Mouse (Mus musculus): Measurements from ENCODE around the gene 1810009A15Rik.
"Not testable (repeated sequence)": the region's sequence is repeated elsewhere in the genome, so short reads cannot be mapped to it uniquely, and the experiment has no call there.

1810009A15Rik gene

GRCm38 (mm10) chr19:8888511-8889385 is at the start of gene 1810009A15Rik, which contains the start of gene Gm49416:
1810009A15Rik (plus strand) TSS chr19:8888853.
Gm49416 (plus strand) TSS chr19:8888926.
- peak; percentile 86 to 95 for DNase-seq (ENCODE audit: low spot score in 2 of 2)

- no peak for DNase-seq (ENCODE audit: low spot score in 2 of 2)
These were observed 49.3 kb upstream of the 1810009A15Rik start, which contains the start of gene Gng3 for GRCm38 (mm10) chr19:8839103-8839907. Gng3 (minus strand) TSS chr19:8839194.

- DNase-seq (ENCODE audit: low spot score in 2 of 2), result peak; percentile 65 to 84
These were observed 48.5 kb upstream of the 1810009A15Rik start for GRCm38 (mm10) chr19:8839908-8840791.

GRCm38 (mm10) chr19:8841012-8841411 is 47.6 kb upstream of the 1810009A15Rik start:
- DNase-seq (ENCODE audit: low spot score in 2 of 2), result no peak

GRCm38 (mm10) chr19:8842961-8843360 is 45.7 kb upstream of the 1810009A15Rik start:
- peak in 1 of 2 experiments; percentile 43 for DNase-seq (ENCODE audit: low spot score in 2 of 2)

GRCm38 (mm10) chr19:8844371-8845129 is 44.1 kb upstream of the 1810009A15Rik start:
- peak; percentile 68 to 78 for DNase-seq (ENCODE audit: low spot score in 2 of 2)

GRCm38 (mm10) chr19:8848356-8848755 is 40.3 kb upstream of the 1810009A15Rik start:
- DNase-seq (ENCODE audit: low spot score in 2 of 2), result no peak

GRCm38 (mm10) chr19:8850402-8850901 is 38.2 kb upstream of the 1810009A15Rik start, which contains the start of gene Lrrn4cl:
Lrrn4cl (plus strand) TSS chr19:8850768.
- DNase-seq (ENCODE audit: low spot score in 2 of 2), result peak; percentile 25 to 64

- no peak for DNase-seq (ENCODE audit: low spot score in 2 of 2)
These were observed 37.0 kb upstream of the 1810009A15Rik start for GRCm38 (mm10) chr19:8851639-8852038.

GRCm38 (mm10) chr19:8852236-8852928 is 36.3 kb upstream of the 1810009A15Rik start:
- peak in 1 of 2 experiments; percentile 39 for DNase-seq (ENCODE audit: low spot score in 2 of 2)

- DNase-seq (ENCODE audit: low spot score in 2 of 2), result no peak
These were observed 35.5 kb upstream of the 1810009A15Rik start for GRCm38 (mm10) chr19:8853117-8853516.

- peak in 1 of 2 experiments; percentile 42 for DNase-seq (ENCODE audit: low spot score in 2 of 2)
These were observed 31.0 kb upstream of the 1810009A15Rik start for GRCm38 (mm10) chr19:8857689-8858088.

- no peak for DNase-seq (ENCODE audit: low spot score in 2 of 2)
These were observed 29.6 kb upstream of the 1810009A15Rik start for GRCm38 (mm10) chr19:8859018-8859417.

- DNase-seq (ENCODE audit: low spot score in 2 of 2), result no peak
These were observed 24.4 kb upstream of the 1810009A15Rik start for GRCm38 (mm10) chr19:8864265-8864664.

GRCm38 (mm10) chr19:8870381-8870780 is 18.3 kb upstream of the 1810009A15Rik start:
- not testable (repeated sequence) for DNase-seq (ENCODE audit: low spot score in 2 of 2)

- DNase-seq (ENCODE audit: low spot score in 2 of 2), result no peak
These were observed 17.8 kb upstream of the 1810009A15Rik start for GRCm38 (mm10) chr19:8870838-8871237.

- peak; percentile 96 to 98 for DNase-seq (ENCODE audit: low spot score in 2 of 2)
These were observed 17.1 kb upstream of the 1810009A15Rik start, which contains the start of gene Ubxn1 for GRCm38 (mm10) chr19:8871267-8872186. Ubxn1 (plus strand) TSS chr19:8871496.

- peak in 1 of 2 experiments; percentile 13 for DNase-seq (ENCODE audit: low spot score in 2 of 2)
These were observed 16.3 kb upstream of the 1810009A15Rik start for GRCm38 (mm10) chr19:8872266-8872840.
